Mouse (Mus musculus): ENCODE results near the gene Gm6588. TPM values are rescaled to one million over a fixed set of nuclear protein-coding genes. Genes with fewer than 3 reads are reported as not detected.
"Not testable (repeated sequence)": the region's sequence is repeated elsewhere in the genome, so short reads cannot be mapped to it uniquely, and the experiment has no call there.

Gene Gm6588
- not detected for polyA plus RNA-seq (2017; shearing (Covaris generic))

DNA sequence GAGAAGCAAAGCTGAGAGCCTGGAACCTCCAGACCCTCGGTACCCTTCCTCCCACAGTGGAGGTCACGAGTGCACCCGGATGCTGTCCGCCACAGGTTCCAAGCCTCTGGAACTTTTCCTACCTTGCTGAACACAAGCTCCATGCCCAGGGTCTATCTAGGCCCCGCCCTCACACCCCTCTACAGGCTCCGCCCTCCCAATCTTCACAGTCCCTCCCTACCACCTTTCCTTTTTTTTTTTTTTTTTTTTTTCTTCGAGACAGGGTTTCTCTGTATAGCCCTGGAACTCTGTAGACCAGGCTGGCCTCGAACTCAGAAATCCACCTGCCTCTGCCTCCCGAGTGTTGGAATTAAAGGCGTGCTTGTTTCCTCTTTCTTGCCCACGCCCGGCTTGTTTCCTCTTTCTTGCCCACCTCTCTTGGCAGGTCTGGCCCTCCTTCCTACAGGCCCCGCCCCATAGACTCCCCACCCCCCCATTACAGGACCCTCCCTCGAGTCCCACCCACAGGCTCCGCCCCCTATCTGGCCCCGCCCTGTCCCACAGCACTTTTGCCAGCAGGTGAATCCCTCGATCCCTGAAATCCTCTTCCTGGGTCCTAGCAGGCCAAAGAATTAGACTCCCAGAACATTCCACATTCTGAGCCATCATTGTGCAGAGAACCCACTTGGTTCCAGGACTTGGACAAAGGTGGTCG lies at the start of gene Gm6588:
Gene Gm6588, plus strand, starts transcription at position 680 of the 694 bp plus-strand sequence.
- no peak for ATAC-seq

GRCm38 (mm10) chr5:112402437-112402836 lies 46.8 kb upstream of the Gm6588 start:
- ATAC-seq = no peak

DNA sequence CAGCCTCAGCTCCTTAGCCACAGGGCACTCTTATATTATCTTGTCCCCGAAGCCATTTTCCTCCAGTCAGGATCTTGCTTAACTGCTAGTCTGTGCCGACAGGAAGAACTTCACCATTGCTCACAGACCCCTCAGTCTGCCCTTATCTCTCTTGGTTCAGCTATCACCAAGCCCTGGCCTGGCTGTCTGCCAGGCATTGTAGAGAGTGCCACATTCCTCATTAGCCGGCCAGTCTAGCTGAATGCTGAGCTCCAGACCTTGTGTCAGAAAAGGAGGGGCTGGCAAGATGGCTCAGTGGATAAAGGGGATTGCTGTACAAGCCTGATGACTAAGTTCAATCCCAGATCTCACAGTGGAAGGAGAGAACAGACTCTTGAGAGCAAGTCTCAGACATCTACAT lies 43.2 kb upstream of the Gm6588 start:
- no peak for ATAC-seq

- no peak for ATAC-seq
Measured at GRCm38 (mm10) chr5:112409274-112409673, 40.0 kb upstream of the Gm6588 start.

DNA sequence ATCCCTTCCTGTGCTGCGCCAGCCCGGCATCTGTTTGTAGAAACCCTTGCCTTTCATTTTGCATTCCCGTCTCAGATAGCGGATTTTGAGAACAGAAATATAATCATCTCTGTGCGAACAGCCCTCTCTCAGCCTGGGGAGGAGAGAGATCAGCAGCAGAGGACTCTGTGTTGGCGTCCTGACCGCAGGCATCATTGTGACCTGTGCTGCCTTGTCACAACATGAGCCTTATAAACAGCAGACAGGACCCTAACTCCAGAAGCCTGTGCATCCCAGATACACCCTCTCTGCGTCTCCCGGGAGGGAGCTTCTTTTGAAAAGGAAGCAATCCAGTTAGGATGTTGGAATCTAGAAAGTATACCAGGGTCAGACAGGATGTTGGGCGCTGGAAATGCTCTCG lies 38.2 kb upstream of the Gm6588 start:
- no peak for ATAC-seq

DNA sequence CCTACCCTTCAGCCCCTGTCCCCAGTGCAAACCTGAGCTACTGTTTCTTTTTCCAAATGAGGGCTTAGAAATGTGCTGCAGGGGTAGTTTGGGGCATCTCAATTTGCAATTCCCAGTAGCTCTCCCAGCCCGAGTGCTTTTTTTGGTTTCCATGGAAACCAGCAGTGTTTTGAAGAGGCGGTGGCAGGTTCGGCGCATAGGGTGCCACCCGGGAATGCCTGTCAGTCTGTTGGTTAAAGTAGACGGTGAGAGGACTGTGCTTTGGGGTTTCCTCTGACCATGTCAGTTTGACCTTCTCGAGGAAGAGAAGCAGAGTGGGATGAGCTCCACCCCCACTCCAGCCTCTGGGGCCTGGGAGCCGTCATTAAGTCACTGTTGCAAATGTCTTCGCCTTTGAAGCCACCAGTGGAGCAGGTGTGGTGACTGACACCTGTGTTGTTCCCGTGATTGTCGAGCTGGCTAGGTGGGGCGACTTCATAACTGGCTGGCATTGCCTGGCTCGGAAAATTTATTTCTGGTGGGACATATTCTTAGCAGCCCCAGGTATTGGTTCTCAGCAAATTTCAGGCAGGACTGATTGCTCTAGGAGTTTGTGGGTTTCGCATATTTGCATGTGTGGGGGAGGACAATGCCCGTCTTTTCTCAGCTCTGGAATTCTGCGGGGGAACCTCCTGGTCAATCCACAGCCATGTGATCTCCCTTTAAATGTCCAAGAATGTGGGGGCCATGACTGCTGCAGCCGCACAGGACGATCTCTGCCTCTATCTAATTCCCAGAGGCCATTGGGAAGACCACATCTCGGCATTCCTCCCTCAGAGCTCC lies 37.5 kb upstream of the Gm6588 start:
- ATAC-seq = no peak

GRCm38 (mm10) chr5:112412781-112413180 lies 36.4 kb upstream of the Gm6588 start:
- ATAC-seq = not testable (repeated sequence)

DNA sequence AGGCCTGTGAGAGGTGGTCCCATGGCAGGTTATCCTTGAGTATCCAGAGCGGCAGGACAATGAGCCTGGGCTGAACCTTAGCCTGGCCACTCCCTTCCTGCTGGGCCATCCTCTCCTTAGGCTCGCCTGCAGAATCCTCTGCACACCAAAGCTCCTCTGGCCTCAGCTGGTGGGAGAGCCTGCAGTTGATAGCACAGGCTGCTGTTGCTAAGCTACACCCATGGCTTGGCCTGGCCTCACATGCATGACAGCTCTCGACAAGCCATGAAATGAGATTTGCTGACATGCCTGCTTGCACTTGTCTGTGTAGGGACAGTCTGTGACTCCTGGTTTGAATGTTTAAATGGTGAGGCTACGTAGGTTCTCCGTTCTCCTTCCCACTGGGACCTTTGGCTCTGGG lies 32.6 kb upstream of the Gm6588 start:
- no peak for ATAC-seq

DNA sequence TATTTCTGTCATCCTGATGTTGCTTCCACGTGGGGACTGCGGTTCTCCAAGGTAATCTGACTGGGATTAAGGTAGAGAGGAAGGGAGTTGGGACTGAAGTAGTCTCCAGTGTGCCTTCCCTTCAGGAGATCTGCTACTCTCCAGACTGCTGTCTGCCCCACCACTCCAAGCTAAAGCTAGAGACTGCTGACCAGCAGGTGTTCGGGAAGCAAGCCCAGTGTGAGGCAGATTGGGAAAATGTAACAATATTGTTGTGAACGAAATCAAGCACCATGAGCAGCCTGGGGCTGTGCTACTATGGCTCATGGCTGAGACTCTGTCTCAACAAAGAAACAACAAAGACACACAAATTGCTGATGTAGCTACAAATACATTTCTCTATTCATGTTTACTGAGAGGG lies 31.2 kb upstream of the Gm6588 start:
- no peak for ATAC-seq

GRCm38 (mm10) chr5:112419535-112419934 lies 29.7 kb upstream of the Gm6588 start:
- ATAC-seq = no peak

DNA sequence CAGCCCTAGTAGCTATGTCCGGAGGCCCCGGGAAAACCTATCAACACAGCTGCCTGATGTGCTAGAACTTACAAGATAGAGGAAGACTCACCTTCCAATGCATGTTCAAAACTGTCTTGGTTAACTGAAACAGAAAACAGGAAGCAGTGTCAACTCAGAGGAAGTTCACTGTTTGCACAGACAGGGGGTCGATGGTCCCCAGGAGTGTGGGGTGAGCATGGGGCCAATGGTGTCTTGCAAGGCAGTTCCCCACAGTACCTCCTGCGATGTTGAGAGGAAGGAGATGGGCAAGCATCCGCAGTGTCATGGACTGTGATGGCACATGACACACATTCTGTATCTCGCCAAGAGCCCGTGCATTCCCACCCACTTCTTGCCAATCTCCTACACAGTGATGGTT lies 22.6 kb upstream of the Gm6588 start:
- ATAC-seq = no peak

- no peak for ATAC-seq
Measured at GRCm38 (mm10) chr5:112427283-112427682, 21.9 kb upstream of the Gm6588 start.

GRCm38 (mm10) chr5:112428944-112429343 lies 20.3 kb upstream of the Gm6588 start:
- peak; percentile 64 for ATAC-seq

GRCm38 (mm10) chr5:112431120-112431775 lies 18.0 kb upstream of the Gm6588 start:
- ATAC-seq = peak; percentile 80

DNA sequence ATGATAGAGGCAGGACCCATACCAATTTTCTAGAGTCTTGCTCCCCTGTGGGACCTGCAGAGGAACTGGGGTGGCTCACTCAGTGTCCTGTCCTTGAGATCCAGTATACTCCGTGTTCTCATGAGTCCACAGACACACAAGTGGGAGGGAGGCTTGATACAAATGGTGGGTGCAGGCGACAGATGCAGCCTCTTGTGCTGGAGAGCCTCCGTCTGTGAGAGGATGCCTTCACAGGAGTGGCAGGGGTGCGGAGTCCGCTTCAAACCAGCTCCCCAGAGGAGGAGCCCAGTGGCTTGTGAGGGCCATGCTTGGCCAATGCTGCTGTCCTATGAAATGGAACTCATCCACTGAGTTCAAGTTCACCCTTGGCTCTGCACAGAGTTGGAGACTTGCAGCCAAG lies 17.2 kb upstream of the Gm6588 start:
- ATAC-seq = no peak

DNA sequence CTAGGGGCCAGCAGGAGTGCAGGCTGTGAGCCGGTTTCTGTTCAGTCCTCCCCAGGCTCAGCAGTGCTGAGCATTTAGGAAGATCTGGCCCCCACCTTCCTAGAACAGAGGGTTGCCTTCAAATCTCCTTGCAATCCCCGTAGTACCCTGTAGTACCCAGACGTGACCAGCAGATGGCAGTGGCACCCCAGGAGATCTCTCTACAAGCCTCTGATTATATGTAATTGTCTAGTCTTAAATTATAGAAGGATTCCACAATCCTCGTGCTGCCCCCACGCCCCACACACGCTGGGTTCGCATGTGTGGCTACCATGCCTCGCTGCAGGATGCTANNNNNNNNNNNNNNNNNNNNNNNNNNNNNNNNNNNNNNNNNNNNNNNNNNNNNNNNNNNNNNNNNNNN lies 16.2 kb upstream of the Gm6588 start:
- ATAC-seq = peak; percentile 67

GRCm38 (mm10) chr5:112438535-112438934 lies 10.7 kb upstream of the Gm6588 start:
- no peak for ATAC-seq

DNA sequence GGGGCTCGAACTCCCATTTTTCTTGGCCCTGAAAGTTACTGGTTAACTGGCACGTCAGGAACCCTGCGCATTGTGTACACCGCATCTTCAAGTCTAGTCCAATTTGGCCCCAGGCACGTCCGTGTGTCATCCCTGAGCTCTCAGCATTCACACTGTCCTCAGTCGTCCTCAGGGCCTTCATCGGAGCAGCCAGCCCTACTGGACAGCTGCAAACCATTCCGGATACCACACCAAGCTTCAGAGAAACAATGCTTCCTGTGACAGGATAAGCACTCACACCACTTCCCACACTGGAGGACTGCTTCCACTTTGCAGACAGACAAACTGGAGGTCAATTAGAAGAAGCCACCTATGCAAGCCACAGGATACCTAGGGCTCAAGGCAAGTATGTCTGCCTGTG lies 3.9 kb downstream of the Gm6588 start:
- no peak for ATAC-seq

DNA sequence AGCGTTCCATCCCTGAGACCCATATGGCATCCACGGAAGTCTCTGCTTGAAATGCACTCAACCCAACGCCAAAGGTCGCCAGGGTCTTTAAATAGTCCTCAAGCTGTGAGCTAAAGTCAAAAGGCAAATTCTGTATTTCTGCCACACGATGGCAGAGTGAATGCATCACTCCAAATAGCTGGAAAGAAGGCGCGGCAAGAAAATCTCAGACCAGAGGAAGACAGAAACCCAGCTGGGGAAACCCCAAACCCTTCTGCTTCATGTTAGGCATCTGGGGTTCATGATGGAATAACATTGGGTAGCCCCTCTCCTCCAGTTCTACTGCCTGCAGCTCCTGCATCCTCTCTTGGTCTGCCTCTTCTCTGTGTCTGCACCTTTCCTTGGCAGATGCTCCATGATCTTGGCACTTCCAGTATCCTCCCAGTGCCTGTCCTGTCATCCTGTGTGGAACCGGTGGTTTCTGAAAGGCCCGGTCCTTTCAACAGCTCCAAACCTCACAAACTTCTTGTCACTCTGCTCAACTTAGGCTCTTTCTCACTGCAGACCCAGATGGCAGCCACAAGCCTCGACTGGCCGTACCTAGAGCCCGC lies 5.8 kb downstream of the Gm6588 start:
- ATAC-seq = no peak

DNA sequence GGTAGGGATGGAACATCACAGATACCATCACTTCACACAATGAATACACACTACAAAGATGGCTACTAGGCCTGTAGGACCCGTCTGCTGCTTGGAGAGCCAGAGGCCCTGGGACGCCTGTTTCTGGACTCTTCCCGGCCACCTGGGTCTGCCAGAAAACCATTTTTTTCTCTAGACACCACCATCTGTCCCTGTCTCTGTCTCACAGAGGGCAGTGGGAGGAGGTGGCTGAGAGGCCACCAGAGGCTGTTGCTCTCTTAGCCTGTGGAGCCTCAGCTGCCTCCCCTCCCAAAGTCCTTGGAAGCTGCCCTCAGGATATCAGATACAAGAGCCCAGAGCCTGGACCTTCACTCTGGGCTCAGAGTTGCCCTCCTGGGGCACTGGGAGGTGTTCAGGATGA lies 10.7 kb downstream of the Gm6588 start:
- ATAC-seq = no peak

DNA sequence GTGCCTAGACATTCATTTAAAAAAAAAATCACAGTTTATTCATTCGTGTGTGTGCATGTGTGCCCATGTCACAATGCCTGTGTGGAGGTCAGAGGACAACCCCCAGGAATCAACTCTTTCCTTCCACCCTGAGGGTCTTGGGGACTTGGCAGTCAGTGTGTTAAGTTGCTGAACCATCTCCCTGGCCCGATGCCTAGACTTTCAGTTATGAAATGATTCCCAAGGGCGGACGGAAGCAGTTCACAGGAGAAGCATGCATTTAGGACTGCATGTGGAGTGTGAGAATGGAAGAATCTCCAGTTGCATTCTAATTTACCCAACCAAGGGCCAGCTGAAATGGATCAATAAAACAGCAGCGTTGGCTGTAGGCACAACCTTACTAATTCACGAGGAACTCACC lies 17.1 kb downstream of the Gm6588 start:
- no peak for ATAC-seq

- no peak for ATAC-seq
Measured at GRCm38 (mm10) chr5:112468986-112469581, 19.9 kb downstream of the Gm6588 start.

GRCm38 (mm10) chr5:112470144-112470543 lies 20.9 kb downstream of the Gm6588 start:
- no peak for ATAC-seq
